Mouse (Mus musculus) lung, postnatal 4 days (tissue): ENCODE data around the gene Tcf7l2.

Experiments
- DNase-seq, 2 experiments: peaks; one replicate each; pipeline ENCODE4 v3.0.0; 2021

The Tcf7l2 gene

DNA sequence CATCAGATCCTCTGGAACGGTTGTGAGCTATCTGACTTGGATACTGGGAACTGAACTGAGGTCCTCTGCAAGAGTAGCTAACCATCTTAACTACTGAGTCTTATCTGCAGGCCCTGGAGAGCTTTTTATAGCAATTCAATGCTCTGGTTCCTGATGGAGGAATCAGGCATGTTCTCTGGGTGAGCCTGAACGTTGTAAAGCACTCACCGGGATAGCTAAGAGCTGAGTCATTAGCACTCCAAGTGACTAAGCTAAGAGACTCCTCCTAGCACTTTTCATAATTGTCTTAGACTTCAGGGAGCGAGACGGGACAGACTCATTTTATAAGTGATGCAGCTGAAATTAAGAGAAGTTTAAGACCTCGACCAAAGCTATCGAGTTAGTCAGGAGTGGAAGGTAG lies 53.7 kb downstream of the Tcf7l2 start:
- no peak for DNase-seq

DNA sequence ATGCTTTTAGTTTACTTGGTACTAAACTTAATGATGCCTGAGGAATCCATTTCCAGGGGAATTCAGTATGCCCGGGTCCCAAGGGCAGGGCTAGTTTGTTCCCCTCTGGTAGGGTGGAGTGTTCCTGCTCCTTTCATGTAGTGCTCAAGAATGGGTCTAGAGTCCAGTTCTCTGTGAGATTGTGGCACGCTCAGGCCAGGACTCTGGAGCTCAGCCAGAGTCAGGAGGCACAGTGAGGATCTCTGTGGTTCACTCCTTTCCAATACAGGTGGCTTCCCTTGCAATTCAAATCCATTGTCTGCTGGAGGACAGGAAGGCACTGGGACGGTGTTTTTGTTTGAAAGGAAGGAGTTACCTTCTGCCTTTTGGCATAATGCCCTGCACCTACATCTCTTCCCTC lies 56.2 kb downstream of the Tcf7l2 start:
- DNase-seq = no peak

DNA sequence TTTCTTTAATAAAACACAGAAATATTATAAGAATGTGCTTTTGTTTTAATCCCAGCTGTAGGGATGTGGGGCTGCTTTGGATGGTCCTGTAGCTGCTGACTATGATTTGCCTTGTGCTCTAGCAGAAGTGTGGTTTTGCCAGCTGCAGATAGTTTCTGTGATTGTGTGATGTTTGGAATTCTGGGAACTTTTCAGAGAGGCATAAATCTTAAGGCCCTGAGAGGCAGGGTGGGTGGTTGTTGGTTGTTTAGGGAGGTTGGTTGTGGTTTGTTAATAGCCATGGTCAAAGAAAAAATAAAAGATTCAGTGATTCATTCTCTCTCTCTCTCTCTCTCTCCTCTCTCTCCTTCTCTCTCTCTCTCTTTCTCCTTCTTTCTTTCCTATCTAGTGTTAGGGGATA lies 57.8 kb downstream of the Tcf7l2 start:
- DNase-seq = no peak

DNA sequence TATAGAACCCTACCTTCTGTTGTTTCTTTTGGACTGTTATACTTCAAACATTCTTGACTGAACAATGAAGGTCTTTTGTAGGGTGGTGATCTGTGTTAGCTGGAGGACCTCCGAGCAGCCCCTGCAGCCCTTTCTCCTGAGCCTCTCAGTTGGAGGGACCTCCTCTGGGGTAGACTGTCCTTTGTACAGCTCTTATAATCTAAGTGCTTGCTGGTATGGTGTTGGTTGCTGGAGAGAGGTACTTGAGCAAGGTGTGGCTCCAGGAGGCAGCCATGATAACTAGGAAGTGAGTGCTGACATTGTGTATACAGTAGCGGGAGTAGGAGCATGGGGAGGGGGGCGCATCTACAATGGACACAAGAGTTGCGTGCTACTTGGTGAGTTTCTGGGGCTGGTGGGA lies 58.4 kb downstream of the Tcf7l2 start:
- DNase-seq = no peak

DNA sequence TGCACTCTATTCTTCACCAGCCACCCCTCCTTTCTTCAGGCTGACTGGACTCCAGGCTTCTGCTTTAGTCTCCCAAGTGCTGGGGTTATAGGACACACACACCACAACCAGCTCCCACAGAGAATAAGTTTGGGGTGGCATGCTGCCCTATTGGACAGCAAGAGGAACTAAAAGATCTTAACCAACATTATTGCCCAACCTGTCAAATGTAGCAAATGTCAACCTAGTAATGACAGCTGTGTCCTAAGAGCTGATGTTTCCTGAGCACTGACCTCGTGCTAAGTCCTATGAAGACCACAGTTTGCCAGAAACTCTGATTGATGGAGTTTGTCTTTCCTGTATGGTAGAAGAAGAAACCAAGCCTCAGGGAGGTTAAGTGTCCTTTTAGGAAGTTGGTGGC lies 61.5 kb downstream of the Tcf7l2 start:
- DNase-seq = no peak

DNA sequence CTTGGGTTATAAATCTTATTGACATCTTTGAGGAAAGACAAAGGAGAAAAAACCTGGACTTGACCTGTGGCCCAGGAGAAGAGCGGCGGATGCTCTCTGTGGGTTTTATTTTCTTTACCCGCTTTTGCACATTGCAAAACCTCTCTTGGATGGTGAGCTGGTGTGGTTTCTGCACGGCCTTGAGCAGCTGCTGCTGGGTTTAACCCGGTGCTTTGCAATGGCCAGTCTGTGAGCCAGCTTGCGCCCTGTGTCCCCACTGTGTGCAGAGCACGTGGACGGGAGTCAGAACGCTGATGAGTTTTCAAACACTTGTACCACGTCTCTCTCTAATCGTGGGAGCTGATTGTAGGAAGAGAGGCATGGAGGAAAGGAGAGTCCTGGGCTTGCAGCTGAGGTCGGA lies 62.2 kb downstream of the Tcf7l2 start:
- DNase-seq = no peak

DNA sequence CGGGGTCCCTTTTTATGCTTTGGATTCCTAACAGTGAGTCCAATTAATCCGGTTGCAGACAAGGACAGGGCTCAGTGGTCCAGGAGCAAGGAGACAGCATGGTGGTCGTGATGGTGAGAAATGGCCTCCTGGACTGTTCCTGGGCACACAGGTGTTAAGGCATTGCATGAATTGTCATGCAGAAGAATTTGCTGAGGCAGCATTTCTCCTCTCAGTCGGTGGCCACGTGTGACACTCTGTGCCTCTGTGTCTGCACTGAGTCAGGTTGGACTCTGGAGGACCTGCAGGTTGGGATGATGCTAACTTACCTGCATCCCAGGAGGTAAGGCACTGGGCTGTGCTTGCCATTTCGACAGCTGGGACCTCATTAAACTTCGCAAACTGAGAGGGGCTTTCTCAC lies 63.2 kb downstream of the Tcf7l2 start:
- no peak for DNase-seq

DNA sequence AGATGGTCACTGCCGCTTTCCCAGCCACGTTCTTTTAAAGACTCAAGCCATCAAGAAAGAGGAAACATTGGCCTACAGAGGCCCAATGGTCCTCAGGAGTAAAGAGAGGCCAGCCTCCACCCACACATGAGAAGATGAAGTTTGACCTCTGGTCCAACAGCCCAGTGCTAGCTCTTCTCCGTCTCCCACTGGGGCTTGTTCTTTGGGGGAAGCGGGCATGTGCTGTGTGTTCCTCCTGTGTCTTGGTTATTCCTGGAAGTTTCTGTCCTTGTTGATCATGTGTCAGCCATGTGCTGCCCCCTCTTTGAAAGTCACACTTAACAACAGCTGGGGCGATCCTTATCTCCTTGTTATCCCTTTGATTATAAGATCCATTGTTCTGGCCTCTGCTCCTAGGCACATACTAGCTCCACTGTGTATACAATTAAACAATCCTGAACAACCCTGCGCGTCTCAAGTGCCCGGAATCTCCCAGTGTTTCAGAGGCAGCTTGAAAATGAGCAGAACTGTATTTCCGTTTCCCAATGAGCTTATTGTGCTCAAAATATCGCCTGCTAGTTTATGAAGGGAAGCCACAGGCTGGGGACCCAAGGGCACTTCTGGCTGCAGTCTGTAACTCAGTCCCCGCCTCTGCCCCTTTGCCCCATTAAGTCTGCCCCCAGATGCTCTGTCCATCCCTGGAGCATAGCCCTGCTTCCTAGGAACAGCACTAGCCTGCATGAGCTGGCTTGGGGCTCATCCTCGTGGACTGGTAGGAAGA lies 65.0 kb downstream of the Tcf7l2 start:
- DNase-seq = peak; percentile 38 to 44

DNA sequence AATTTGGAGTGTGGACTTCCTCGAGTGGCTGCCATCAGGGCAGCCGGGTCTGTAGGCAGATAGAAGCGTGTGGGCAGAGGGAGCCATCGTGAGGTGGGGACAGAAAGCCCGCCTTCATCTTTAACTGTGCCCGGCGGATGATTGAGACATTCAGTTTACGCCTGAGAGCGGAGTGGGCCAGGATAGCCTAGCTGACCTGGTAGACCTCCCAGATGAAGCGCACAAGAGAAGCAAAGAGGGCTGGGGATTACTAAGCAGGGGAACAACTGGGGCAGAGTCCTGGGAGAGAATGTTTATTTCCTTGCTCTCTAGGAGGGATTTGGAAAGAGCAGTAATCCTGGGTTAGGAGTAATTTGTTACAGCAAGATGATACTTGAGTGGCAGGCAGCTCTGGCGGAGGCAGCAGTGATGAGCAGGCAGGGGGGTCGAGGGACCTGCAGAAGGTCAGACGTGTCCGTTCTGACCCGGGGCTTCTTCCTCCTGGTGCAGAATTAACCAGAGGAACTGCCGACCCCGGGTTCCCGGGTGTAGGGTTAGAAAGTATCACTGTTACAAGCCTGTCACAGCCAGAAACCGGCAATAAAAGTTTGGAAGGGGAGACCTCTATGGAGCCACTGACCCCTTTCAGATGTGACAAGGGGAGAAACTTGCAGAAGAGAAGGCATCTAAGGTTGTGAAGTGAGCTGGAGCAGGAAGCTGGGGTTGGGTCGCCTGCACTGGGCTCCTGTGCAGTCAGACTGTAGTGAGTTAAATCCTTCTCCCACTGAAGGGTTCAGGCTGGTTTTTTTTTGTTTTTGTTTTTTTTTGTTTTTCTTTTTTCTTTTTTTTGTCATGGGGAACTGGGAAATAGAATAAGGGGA lies 65.8 kb downstream of the Tcf7l2 start:
- DNase-seq = no peak

DNA sequence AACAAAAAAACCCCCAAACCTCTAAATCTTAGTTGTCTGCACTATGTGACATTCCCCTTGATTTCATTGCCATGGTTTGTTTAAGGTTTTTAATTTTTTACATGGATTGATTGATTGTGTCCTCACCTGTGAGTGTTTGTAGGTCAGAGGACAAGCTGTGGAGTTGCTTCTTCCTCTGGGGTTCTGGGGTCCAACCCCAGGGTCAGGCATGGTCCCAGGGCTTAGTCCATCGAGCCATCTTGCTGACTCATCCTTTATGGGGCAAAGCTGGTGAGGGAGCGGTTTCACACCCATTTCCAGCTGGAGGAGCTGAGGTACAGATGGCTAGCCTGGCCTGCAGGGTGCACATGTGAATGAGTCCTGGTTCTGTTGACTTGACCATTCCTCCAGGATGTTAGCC lies 66.7 kb downstream of the Tcf7l2 start:
- no peak for DNase-seq

DNA sequence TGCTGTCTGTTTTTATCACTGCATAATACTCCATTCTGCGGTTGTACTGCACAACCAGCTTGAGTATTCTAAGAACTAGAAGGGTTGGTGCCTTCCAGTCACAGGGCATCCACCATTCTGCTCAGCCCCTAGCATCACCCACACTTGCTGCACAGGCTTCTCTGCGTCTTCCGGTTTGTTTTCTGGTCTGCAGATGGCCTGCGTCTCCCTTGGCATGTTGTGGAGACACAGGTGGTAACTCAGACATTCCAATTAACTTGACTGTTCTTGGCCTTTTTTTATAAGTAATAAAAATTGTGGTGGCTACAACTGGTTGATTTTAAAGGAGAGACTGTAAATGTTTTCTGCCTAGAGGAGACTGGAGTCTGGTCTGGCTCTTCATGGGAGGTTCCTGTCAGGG lies 67.9 kb downstream of the Tcf7l2 start:
- DNase-seq = no peak

DNA sequence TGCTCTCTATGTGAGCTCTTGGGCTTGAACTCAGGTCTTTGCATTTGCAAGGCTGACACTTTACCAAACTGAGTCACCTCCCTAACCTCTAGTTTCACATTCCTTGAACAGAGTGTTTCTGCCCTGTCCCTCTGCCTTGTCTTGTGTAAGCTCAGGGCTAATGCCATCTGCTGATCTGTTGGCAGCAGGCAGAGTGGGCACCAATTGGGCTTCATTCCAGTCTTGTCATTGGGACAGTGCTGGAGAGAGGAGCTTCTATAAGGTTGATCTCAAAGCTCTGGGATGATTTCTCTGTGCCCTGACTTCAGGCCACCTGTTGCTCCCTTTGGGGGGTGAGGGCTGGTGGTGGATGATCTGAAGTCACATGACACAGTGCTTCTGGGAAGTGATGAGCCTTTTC lies 70.6 kb downstream of the Tcf7l2 start:
- DNase-seq = no peak

DNA sequence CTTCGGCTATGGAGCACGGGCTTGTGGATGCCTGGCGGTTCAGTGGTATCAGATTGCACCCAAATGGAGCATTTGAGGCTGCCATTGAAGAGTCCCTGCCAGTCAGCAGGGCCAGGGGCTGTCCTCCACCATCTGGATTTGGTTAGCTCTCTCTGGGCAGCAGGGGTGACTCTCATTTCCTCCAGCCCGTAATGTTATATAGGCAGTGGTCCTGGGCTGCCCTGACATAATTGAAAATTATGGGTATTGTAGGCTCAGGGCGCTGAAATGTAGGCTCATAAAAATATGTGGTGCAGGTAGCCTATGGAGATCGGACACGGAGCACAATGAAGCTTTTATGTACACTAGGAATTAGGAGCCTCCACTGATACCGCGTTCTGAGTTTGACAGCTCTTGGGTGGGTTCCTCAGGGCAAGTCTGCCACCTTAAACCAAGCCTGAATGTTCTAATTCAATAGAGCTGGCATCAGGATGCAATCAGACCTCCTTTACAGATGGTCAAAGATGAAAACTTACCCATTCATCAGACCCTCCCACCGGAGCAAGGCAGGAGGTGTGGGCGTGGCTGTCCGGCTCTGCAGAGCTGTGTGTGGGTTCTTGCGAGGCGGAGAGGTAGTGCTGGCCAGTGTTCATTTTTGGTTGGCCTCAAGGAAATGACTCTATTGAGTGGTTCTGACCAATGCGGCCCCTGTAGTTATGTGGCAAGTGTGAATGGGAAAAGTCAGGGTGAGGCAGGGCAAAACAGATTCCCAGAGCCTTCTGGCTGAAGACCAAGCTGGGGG lies 73.6 kb downstream of the Tcf7l2 start:
- no peak for DNase-seq

DNA sequence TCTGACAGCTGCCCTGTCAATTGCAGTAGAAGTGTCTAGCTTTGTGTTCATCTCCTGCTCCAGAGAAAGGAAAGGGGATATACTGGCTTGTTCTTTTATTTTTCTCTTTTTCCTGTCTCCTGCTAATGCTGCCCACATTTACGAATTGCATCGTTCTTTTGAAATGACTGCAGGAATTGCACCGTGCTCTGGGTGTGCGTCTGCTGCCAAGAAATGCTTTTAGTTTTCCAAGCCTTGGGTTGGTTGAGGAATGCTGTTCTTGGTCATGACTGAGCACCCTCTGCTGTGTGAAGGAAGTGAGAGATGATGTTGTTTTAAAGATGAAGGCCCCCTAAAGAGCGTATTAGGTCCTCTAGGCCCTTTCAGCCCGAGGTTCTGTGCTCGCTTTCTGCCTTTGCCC lies 75.4 kb downstream of the Tcf7l2 start:
- DNase-seq = no peak

DNA sequence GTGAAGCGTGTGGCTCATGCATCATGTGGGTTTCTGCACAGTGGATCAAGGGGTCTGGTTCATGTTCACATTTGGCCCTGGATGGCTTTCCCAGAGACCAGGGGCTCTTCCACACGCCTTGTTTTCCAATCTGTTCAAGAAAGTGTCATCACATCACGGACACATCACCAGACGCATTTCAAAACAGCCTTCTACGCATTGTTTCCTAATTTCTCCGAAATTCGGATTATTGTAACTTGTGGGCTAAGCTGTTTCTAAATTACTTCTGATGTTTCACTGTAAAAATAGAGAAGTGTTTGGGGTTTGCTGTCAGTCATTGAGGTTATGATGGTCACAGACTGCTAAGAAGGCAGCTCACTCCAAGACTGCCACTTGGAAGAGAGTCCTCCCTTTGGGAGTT lies 78.6 kb downstream of the Tcf7l2 start:
- peak; percentile 43 to 52 for DNase-seq

DNA sequence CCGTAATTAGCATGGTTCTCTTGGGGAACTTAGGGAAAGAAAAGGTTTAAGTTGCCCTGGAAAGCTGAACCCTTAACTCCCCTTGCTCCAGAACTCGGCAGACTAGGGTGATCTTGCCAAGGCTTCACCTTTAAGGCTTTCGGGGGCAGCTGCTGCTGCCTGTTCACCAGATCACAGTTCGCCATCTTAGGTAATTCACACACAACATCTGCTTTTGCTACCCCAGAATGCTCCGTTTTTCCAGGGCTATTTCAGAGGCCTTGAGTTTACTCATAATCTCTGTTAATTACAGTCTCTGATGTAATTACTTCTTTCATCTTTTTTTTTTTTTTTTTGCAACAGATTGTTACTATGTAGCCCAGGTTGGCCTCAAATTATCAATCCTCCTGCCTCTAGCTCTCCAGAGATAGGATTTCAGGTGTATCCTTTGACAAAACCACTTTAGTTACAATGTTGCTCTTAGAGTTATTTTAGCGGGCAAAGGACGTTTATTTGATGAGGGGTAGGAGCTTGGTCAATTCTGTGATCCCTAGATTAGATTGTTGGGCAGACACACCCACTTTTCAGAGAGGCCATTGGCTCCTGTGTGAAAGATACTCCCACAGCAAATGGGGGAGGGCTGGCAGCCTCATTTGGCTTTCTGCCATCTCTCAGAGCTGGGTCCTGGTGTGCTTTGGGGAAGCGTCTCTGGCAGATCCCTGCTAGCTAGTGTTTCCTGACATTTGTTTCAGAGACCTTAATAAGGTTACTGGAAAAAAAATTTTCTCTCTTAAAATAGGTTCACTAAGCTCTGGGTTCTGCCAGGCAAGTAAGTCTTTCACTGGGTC lies 83.6 kb downstream of the Tcf7l2 start:
- DNase-seq = peak; percentile 47 to 55

DNA sequence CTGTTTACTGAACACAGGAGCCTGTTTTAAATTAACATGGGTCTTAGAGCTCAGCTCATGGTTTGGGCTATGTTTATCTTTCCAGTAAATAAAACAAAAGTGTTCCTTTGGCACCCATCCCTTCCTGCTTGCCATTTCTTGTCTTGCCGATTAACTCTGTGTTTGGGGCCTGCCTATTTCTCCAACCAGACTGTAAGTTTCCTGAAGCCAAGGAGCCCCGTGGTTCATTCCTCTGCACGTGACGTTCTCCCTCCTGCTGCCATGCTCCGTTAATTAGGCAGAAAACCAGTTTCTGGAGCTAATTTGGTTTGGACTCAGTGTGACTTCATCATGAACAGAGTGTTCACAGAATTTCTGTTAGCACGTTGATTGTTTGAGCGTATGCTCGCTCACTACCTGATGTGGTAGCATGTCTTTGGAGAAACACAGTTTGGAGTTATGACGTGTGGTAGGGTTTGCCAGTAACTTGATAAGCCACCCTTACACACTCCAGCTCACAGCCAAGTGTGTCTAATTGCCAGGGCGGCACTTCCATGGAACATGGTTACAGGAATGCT lies 84.4 kb downstream of the Tcf7l2 start:
- DNase-seq = no peak

DNA sequence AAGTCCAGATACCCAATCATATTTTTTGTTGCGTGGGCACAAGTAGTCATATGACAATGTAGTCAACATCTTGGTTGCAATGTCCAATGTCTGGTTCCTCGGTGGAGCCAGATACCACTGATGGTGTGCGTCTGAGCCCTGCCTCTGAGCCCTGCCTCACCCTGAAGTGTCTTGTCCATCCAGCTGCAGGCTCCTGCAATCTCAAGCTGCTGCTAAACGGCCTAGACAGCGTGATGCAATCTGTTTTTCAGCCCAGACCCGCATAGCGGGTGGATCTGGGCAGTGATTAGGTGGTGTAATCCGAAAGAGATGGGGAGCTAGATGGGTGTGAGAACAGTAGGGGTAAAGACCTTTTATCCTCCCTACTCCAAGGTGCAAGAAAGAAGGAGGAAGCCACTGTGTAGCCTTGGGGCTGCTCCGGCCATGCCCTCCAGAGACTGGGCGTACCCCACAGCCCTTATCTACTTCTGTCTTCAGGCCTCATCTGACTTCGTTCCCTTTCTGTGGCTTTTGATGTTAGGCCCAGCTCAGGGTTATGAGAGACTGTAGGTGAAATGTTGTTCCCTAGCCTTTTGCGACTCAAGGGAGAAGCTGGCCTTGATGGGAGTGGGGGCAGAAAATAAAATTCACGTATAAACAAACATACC lies 86.1 kb downstream of the Tcf7l2 start:
- peak; percentile 29 to 59 for DNase-seq

DNA sequence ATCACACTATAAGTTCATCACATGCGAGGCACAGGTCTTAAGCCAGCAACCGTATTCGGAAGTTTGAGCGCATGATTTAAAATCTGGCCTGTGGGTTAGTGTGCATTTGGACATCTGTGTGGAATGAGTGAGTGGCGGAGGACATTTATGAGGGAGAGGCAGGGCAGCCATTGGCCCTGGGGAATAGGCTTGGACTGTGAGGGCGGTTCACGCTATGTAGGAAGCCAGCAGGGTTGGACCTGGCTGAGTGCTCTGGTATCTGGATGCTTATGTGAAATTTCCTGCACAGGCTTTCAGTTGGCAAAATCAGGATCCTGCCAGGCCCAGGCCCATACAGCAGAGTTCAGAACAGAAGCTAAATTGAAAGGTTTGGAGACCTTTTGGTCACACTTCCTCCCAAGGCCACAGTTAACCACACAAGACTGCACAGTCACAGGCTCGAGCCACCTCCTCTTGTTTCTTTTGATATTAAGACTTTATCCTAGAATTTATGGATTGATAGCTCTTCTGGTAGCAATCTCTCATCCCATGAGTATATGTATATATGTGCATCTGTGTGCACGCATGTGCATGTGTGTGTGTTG lies 89.4 kb downstream of the Tcf7l2 start:
- no peak for DNase-seq

DNA sequence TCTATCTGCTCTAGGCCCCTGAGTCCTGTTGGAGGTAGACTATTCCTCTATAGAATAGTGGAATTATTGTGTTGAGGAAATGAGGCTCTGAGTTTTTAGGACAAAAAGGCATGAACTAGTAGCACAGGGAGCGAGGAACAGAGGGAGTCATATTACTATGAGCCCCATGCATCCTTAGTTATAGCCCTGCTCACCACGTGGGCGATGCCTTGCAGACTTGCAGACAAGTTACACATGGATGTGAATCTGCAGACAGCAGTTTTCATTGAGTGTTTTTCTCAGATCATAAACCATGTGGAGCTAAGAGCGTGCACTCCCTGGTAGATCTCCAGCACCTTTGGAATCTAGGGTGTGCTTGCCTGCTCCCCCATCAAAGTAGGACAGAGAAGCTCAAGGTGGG lies 90.5 kb downstream of the Tcf7l2 start:
- DNase-seq = no peak

DNA sequence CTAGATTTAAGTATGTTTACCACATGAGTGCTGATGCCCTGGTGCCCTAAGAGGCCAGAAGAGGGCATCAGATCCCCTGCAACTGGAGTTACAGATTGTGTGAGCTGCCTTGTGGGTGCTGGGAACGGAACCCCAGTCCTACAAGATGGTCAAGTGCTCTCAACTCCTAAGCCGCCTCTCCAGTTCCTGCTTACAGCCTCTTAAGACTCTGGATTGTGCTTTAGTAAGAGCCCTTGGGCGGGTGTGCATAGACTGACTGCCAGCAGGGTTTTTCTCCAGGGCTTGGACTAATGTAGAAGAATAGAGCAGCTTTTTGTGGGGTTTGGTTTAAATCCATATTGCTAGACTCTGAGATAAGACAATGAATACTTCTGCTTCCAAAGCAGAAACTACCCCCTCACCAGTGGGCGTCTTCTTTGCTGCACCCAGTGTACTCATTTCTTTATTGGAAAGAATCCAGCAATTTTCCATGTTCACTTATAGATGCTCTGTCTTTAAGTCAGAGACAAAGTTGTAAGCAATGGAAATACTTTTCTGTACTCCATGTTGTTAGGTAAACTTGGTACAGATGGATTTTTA lies 92.3 kb downstream of the Tcf7l2 start:
- DNase-seq = no peak
